Mouse (Mus musculus): ENCODE data around the gene Nfatc3.

- TF ChIP-seq EP300 (IDR thresholded peaks at IDR 0.05; ENCODE audit: insufficient read depth, low read depth, low read length) (no peak), POLR2A (IDR thresholded peaks at IDR 0.05; ENCODE audit: insufficient read depth, low read length) (no peak)
These were observed 53.9 kb downstream of the Nfatc3 start for GRCm38 (mm10) chr8:106112514-106112913.
